Mouse (Mus musculus): Measurements from ENCODE around the gene Zfp128.

DNA sequence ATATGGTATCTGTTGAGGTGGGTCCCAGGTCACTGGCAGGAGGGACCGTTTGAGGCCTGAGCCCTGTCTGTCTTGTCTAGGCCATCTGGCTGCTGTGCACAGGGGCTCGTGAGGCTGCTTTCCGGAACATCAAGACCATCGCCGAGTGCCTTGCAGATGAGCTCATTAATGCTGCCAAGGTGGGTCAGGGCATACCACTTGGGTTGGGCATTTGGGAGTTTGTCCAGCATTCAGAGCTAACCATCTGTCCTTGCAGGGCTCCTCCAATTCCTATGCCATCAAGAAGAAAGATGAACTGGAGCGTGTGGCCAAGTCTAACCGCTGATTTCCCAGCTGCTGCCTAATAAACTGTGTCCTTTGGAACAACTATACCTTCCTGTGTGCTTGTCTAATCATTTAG is 45.3 kb downstream of the Zfp128 start:
- TF ChIP-seq POLR2A (IDR thresholded peaks at IDR 0.05; ENCODE audit: control insufficient read depth, low read depth, low read length) (no peak), CTCF (IDR thresholded peaks at IDR 0.05; ENCODE audit: control insufficient read depth, insufficient read depth, insufficient replicate concordance, low read depth, low read length) (no peak)

Data from testis, adult 2 months (tissue).